Mouse (Mus musculus): ENCODE measurements around the gene Uhrf2.
A peak's percentile ranks its signal among the peaks of the same experiment; 100 is the strongest.

Uhrf2 gene

DNA sequence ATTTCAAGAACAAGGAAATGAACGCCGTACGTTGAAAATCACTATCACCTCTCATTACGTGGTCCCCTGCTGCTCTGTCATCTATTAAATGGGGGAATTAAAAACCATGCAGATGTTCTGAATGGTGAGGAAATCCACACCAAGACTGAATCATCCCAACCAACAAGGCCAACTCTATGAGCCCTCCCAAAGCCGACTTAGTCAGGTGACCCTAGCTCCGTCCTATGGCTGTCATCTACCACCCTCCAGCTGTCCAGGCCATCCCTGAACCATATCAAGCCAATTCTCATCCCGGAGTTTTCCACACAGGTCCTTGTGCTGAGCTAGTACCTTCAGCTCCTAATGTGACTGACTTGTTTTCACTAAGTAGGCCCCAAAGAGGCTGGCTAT is 95.4 kb downstream of the Uhrf2 start:
- no peak for DNase-seq

DNA sequence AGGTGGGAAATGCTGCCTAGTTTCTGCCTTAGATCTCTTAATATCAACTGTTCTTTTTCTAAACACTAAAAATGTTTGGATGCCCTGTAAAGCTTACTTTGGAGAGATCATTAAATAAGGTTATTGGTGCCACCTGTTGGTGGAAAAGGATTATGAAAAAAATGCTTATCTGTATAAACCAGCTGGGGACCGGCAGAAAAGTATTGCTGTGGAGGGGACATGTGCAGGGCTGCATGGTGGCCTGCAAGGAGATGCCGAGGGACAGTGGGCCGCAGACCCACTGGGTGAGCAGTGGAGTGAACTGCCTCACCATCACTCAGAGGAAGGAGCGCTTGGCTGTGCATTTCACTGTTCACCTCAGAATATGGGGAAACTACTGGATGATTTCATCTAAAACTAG is 97.9 kb downstream of the Uhrf2 start:
- DNase-seq = peak; percentile 40

DNA sequence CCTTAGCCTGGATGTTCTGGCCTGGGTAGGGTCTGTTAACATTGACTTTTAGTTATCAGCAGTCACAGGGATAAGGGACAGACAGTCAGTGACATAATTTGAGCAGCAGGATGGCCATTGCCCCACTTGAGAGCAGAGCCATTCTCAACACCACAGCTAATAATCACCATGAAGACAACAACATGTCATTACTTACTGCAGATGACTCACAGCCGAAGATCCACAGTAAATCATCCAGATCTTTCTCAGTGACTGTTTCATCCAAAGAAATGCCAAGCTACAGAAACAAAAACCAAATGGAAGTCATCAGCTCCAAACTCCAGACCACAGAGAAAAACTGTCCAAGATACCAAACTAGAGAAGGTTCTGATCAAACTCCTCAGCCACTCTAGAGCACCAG is 106.0 kb downstream of the Uhrf2 start:
- no peak for DNase-seq
